ENCODE assay signal across 9 mouse cellular contexts in the genomic region with DNA sequence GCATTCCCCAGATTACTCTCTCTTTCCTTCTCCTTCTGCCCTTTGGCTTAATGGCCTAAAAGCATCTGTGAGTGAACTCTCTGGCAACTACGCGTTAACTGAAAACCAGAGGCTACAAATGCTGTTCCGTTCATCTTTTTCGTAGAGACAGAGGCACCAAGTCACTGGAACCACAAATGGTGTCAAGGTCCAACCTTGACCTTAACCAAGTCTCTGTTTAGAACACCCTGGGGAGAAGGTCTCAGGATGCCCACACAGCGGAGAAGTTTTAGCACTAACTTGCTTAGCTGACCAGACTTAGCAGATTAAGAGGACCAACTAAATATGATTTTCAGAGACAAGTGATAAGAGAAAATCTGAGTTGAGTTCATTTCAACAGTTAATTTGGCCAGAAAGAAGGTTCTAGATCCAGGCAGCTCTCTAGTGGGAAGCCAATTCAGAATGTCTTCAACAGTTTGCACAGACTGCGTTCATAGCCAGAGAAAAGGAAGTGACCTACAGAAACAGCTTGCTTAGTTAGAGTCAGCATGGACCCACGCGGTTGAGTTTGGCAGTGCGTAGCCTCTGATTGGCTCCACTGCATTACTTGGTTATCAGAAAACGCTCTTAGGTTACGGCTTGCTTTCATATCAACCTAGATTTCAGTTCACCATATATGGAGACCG.
DNase-seq lines count a peak whose midpoint lies in the region; ATAC-seq and TF ChIP-seq lines count a peak whose summit lies in the region.
"Had no signal": no experiment of that assay in that cellular context is flagged by ENCODE, and none has a peak within 500 bp of the region (broad histone marks: within the 10 kb centered on the region; RNA-seq: fewer than 3 reads in every experiment).

No protein-coding gene starts in this region.

- no peak overlapping the region for H3K9ac ChIP-seq in liver, embryonic 15.5 days

- H3K4me3 ChIP-seq in testis, adult 2 months (ENCODE audit: control insufficient read depth, low read depth, low read length), result peak overlapping the region; percentile 37
- no peak overlapping the region for H3K4me3 ChIP-seq in liver, embryonic 15.5 days (replicated peaks)

- H3K4me1 ChIP-seq in testis, adult 2 months (ENCODE audit: control insufficient read depth, insufficient read depth, low read length), result peaks cover 11% of the 10 kb centered on the region
- H3K4me1 ChIP-seq in liver, embryonic 15.5 days (replicated peaks), result peaks cover 16% of the 10 kb centered on the region

- no peaks in the 10 kb centered on the region for H3K9me3 ChIP-seq in liver, embryonic 15.5 days (replicated peaks)

- H3K27ac ChIP-seq in testis, adult 2 months (ENCODE audit: control insufficient read depth, insufficient read depth, low read depth, low read length), result peak overlapping the region; percentile 72
- H3K27ac ChIP-seq in liver, embryonic 15.5 days (replicated peaks), result peak overlapping the region; percentile 12; the same call in 1 of the 2 replicates

- intact Hi-C loops in left cerebral cortex, postnatal 36 days (cut with DNase I), result no loop called here

- 0 out of 2 replicates have a peak overlapping the region, but pooled peaks have one; percentile 14 for H3K4me2 ChIP-seq in liver, embryonic 15.5 days

- no peak for TF ChIP-seq POLR2A in testis, adult 2 months (IDR thresholded peaks at IDR 0.05; ENCODE audit: control insufficient read depth, low read depth, low read length)

- TF ChIP-seq CTCF in testis, adult 2 months (IDR thresholded peaks at IDR 0.05; ENCODE audit: control insufficient read depth, insufficient read depth, insufficient replicate concordance, low read depth, low read length), result no peak

- no peaks in the 10 kb centered on the region for H3K27me3 ChIP-seq in testis, adult 2 months (ENCODE audit: control insufficient read depth, insufficient read depth, low read length)
- no peaks in the 10 kb centered on the region for H3K27me3 ChIP-seq in liver, embryonic 15.5 days

- peak; percentile 66 for DNase-seq in adrenal gland, adult 2 months
- DNase-seq in adrenal gland, adult 18-20 months (ENCODE audit: low spot score in 2 of 2), result no peak
- no peak for DNase-seq in testis, postnatal 14 days (ENCODE audit: low spot score)
- peak; percentile 34 for DNase-seq in testis, postnatal 10 days (ENCODE audit: low spot score)
- no peak for DNase-seq in left cerebral cortex, postnatal 36 days (ENCODE audit: low spot score in 2 of 2)
- DNase-seq in left cerebral cortex, adult 8-10 months (ENCODE audit: low spot score in 2 of 2), result no peak
- DNase-seq: gastrocnemius, postnatal 10 days had no signal

- no peak for ATAC-seq in liver, embryonic 15.5 days (ENCODE audit: insufficient read depth)

- 50% methylated on average over 12 of the region's 12 CpGs for WGBS in liver, embryonic 15.5 days (ENCODE audit: insufficient replicate concordance)

- no peaks in the 10 kb centered on the region for H3K36me3 ChIP-seq in testis, adult 2 months (ENCODE audit: control insufficient read depth, insufficient read depth, low read length)
- H3K36me3 ChIP-seq in liver, embryonic 15.5 days (replicated peaks), result no peaks in the 10 kb centered on the region

Comparison
In these comparisons a context has a peak if more than half of its experiments do, and no peak if none do; other contexts are left out.
1. DNase-seq: peak in adrenal gland, adult 2 months (single experiment) and testis, postnatal 10 days (single experiment); none in adrenal gland, adult 18-20 months (0 of 2), testis, postnatal 14 days (single experiment), left cerebral cortex, postnatal 36 days (0 of 2) and left cerebral cortex, adult 8-10 months (0 of 2).